In genomic region chr3:146768921-146769320, GRCm38 (mm10) we compare ENCODE assay signal across 9 mouse cellular contexts. TPM values are rescaled to one million over a fixed set of nuclear protein-coding genes. Genes with fewer than 3 reads are reported as not detected.
DNase-seq lines count a peak whose midpoint lies in the region; ATAC-seq lines count a peak whose summit lies in the region.
"Had no signal": no experiment of that assay in that cellular context is flagged by ENCODE, and none has a peak within 500 bp of the region (broad histone marks: within the 10 kb centered on the region; RNA-seq: fewer than 3 reads in every experiment).

No protein-coding gene starts in this region.

- DNase-seq in left cerebral cortex, adult 11 months (ENCODE audit: low spot score), result peak; percentile 44
- DNase-seq in left cerebral cortex, postnatal 4 days, result no peak
- DNase-seq in cerebellum, adult 9-10 months, result peak; percentile 87
- DNase-seq in layer of hippocampus, adult 9-11 months, result peak; percentile 55
- peak; percentile 26 for DNase-seq in right cerebral cortex, postnatal 25 days
- DNase-seq in adrenal gland, adult 18-20 months (ENCODE audit: low spot score in 2 of 2), result no peak
- DNase-seq: lung, postnatal 4 days had no signal

- intact Hi-C loops in left cerebral cortex, postnatal 4 days (cut with DNase I), result loop anchor here (10.0 kb wide), 1 partner anchor 584 kb away; no protein-coding TSS in a partner anchor

- ATAC-seq in CD4-positive, CD25-positive, alpha-beta regulatory T cell, adult 4 months, result no peak
- ATAC-seq: Patski had no signal

RNA-seq across cellular contexts. Expression of gene Prkacb, which starts 43.9 kb away (rescaled TPM):
- total RNA-seq in left cerebral cortex, postnatal 4 days (2021), result 100 to 1,000 TPM; 331 to 372 TPM
- polyA plus RNA-seq in CD4-positive, CD25-positive, alpha-beta regulatory T cell, adult 4 months (2017; shearing (Covaris generic)), result 100 to 1,000 TPM; 121 to 154 TPM
- 100 to 1,000 TPM in 1 of 2 experiments, 10 to 100 TPM in 1; 99.8 to 120 TPM for total RNA-seq in adrenal gland, adult 18-20 months (2021)

Comparison
In these comparisons a context has a peak if more than half of its experiments do, and no peak if none do; other contexts are left out.
1. DNase-seq: peak in left cerebral cortex, adult 11 months (single experiment), cerebellum, adult 9-10 months (single experiment), layer of hippocampus, adult 9-11 months (single experiment) and right cerebral cortex, postnatal 25 days (single experiment); none in left cerebral cortex, postnatal 4 days (single experiment) and adrenal gland, adult 18-20 months (0 of 2).